Mouse (Mus musculus) liver, adult 2 months (tissue): ENCODE results near the gene Podnl1. TPM values are rescaled to one million over a fixed set of nuclear protein-coding genes. Genes with fewer than 3 reads are reported as not detected.

Experiments
- DNase-seq: peaks from one replicate; pipeline ENCODE4 v3.0.0-alpha.2; 2011; ENCODE audit warnings: low read depth, low spot score; ENCODE audit errors: extremely low read depth
- H3K27ac ChIP-seq: fragments of 200-500 bp; replicated peaks from 2 replicates; pipeline ENCODE4 v1.5.1; 2012; ENCODE audit warnings: low read depth, mild to moderate bottlenecking, control low read depth, inconsistent platforms, low read length; ENCODE audit not compliant: insufficient read depth
- H3K27me3 ChIP-seq: fragments of 200-500 bp; 2 replicates; pipeline ENCODE4 v1.6.1; 2012; ENCODE audit warnings: mild to moderate bottlenecking, moderate library complexity, low read length, inconsistent platforms; ENCODE audit not compliant: control insufficient read depth, insufficient read depth
- H3K36me3 ChIP-seq: fragments of 200-500 bp; 2 replicates; pipeline ENCODE4 v1.6.1; 2012; ENCODE audit warnings: low read length, inconsistent platforms; ENCODE audit not compliant: control insufficient read depth, insufficient read depth
- H3K4me1 ChIP-seq: fragments of 200-500 bp; 2 replicates; pipeline ENCODE4 v1.6.1; 2011; ENCODE audit warnings: low read length; ENCODE audit not compliant: control insufficient read depth, insufficient read depth
- H3K4me3 ChIP-seq: fragments of 200-500 bp; 2 replicates; pipeline ENCODE4 v1.5.1; 2011; ENCODE audit warnings: low read depth, mild to moderate bottlenecking, control low read depth, low read length, moderate library complexity; ENCODE audit not compliant: insufficient read depth
- H3K79me2 ChIP-seq: fragments of 200-500 bp; 2 replicates; pipeline ENCODE4 v1.6.1; 2012; ENCODE audit warnings: inconsistent platforms, mild to moderate bottlenecking, low read length, moderate library complexity; ENCODE audit not compliant: control insufficient read depth, insufficient read depth
- H3K9ac ChIP-seq: fragments of 200-500 bp; 2 replicates; pipeline ENCODE4 v1.6.1; 2012; ENCODE audit warnings: low read depth, mild to moderate bottlenecking, control low read depth, inconsistent platforms, low read length
- CTCF ChIP-seq: fragments of 200-500 bp; IDR thresholded peaks from 2 replicates; pipeline ENCODE4 v1.5.1; 2011; ENCODE audit warnings: low read depth, low read length, control low read depth
- POLR2A ChIP-seq: fragments of 200-500 bp; IDR thresholded peaks from 2 replicates; pipeline ENCODE4 v1.6.1; 2011; ENCODE audit warnings: low read length, control low read depth; ENCODE audit not compliant: insufficient read depth; ENCODE audit errors: extremely low read depth
- WGBS: fragments of 180-500 bp; shearing (Covaris S2); methylation state at CpG from one replicate; pipeline ENCODE4 v1.1.7; 2018; 5-methylcytosine and 5-hydroxymethylcytosine counted together
- polyA plus RNA-seq: library from polyadenylated mRNA; depleted of rRNA; stranded (reverse); fragments of >200 nt; gene quantifications from 2 replicates; pipeline ENCODE4 v1.2.3, GENCODE M21; 2012
- total RNA-seq: library from RNA; depleted of rRNA; stranded (reverse); fragments of >200 nt; gene quantifications from 2 replicates; pipeline ENCODE4 v1.2.3, GENCODE M21; 2014

The Podnl1 gene
- total and polyA plus RNA-seq, 2 experiments = 0.86 TPM; not detected in 1

DNA sequence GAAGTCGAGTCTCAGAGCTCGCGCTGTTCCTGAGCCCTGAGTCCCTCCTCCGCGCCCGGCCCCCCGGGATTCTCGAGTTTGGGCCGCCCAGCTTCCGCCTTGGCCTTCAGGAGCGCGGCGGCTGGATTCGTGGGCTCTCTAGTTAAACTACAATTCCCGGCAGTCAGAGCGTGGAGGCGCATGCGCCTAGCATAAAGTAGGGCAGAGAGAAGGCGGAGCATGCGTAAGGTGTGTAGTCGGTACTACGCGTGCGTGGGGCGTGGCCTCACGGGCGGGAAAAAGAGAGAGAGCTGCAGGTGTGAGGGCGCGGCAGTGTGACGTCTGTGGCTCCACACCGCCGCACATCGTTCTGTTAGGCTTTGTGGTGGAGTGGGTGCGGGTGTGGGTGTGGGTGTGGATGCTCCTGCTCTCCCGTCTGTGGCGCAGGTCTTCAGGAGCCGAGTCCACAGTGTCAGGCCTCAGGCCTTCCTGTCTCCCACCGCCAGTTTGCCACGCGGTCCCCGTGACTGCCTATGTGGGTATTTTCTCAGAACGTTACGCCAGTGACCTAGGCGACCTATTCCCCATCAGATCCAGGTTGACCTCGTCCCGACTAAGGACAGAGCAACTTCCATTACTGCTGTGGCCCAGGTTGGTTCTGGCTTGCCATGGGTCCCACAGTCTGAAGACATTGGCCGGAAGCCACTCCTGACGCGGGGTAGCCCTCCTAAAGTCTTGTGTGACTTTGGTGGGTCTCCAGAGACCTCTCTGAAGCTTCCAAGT lies 22.2 kb downstream of the Podnl1 start, which contains the start of the genes Cc2d1a and 4930432K21Rik:
Gene Cc2d1a, minus strand, starts transcription at position 168 of the 762 bp plus-strand sequence.
Gene 4930432K21Rik, plus strand, starts transcription at position 257 of the 762 bp plus-strand sequence.
- WGBS = 16% methylated on average over 49 of the region's 49 CpGs
- no peaks in the 10 kb centered on the region for H3K79me2 ChIP-seq
- H3K27me3 ChIP-seq = no peaks in the 10 kb centered on the region
- H3K36me3 ChIP-seq = no peaks in the 10 kb centered on the region; the same call in 1 of the 2 replicates
- peaks cover 7% of the 10 kb centered on the region for H3K4me1 ChIP-seq
- no peak within 1 kb of the TSS for H3K27ac ChIP-seq
- peak within 1 kb of the TSS; percentile 77 for H3K9ac ChIP-seq
- DNase-seq = peak; percentile 87
- peak within 1 kb of the TSS; percentile 71 for H3K4me3 ChIP-seq
- TF ChIP-seq POLR2A (0 out of 2 replicates have a peak, but pooled peaks have one; percentile 23), CTCF (no peak)

DNA sequence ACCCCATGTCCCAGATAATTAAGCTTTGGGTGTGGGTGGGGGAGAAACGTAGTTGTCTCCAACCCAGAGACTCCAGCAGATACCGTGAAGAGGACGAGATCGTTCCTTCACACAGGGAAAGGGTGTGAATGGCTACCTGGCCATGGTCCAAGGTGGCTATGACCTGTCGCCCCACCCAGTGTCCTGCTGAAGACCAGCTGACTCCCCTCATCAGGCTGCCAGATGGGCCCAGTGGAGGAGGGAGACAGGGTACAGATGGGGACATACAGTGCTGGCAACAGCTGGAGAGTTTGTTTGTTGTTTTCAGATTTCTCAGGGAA lies 22.7 kb downstream of the Podnl1 start:
- Histone ChIP-seq H3K27ac (no peak overlapping the region), H3K36me3 (no peaks in the 10 kb centered on the region), H3K79me2 (no peaks in the 10 kb centered on the region), H3K4me1 (peaks cover 7% of the 10 kb centered on the region), H3K27me3 (no peaks in the 10 kb centered on the region), H3K9ac (no peak overlapping the region), H3K4me3 (no peak overlapping the region)
- no peak for DNase-seq
- no peak for TF ChIP-seq POLR2A
- TF ChIP-seq CTCF = no peak
- WGBS = 92% methylated on average over 5 of the region's 5 CpGs

DNA sequence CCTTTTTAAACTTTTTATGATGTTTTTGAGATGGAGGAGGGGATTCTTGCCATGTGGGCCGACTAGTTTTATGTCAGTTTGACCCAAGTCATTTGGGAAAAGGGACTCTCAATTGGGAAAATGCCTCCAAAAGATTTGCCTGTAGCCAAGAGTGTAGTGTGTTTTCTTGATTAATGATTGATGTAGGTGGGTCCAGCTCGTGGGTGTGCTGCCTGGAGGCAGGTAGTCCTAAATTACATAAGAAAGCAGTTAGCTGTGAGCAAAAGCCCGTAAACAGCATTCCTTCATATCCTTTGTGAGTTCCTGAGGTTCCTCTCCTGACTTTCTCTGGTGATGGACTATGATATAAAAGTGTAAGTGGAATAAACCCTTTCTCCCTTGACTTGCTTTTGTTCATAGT lies 23.4 kb downstream of the Podnl1 start:
- Histone ChIP-seq H3K4me1 (peaks cover 7% of the 10 kb centered on the region), H3K4me3 (no peak overlapping the region), H3K27me3 (no peaks in the 10 kb centered on the region), H3K79me2 (no peaks in the 10 kb centered on the region), H3K9ac (no peak overlapping the region), H3K36me3 (no peaks in the 10 kb centered on the region), H3K27ac (no peak overlapping the region)
- DNase-seq = no peak
- TF ChIP-seq CTCF (no peak), POLR2A (no peak)
- WGBS = 27% methylated on average over 3 of the region's 3 CpGs

DNA sequence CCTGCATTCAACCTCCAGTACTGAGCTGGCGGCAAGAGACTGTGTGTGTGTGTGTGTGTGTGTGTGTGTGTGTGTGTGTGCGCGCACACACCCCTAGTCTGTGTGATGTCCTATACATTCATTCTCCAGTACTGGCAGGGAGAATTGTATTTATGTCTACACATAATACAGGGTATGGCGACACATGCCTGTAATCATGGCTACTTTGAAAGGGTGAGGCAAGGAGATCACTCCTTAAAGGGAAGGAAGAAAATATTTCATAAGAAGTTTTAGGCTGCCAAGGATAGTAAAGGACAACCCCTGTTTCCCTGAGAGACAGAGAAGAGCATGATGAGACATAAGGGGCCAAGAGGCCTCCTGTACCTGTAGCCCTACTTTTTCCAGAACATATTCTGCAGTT lies 31.8 kb downstream of the Podnl1 start:
- H3K27me3 ChIP-seq = no peaks in the 10 kb centered on the region
- DNase-seq = no peak
- H3K79me2 ChIP-seq = no peaks in the 10 kb centered on the region
- TF ChIP-seq CTCF = no peak
- no peak for TF ChIP-seq POLR2A
- H3K9ac ChIP-seq = no peak overlapping the region
- H3K4me1 ChIP-seq = no peaks in the 10 kb centered on the region
- no peak overlapping the region for H3K4me3 ChIP-seq
- WGBS = 94% methylated on average over 4 of the region's 4 CpGs
- no peak overlapping the region for H3K27ac ChIP-seq
- no peaks in the 10 kb centered on the region for H3K36me3 ChIP-seq

DNA sequence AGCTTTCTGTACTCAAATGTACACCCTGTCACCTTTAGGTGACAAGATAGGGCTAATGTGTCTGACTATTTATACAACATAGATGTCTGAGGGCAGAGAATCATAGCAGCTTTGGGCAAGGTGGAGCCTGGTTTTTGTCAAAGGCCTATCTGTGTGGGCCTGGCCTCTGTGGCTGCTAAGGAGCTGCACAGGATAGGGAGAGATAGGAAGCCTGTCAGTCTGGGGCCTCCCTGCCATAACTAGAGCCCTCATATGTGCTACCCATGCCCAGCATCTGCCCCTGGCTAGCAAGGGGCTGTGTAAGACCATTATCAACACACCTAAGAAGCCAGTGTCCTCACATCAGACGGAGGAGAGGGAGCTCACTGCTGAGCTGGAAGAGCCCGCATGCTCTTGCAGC lies 41.9 kb downstream of the Podnl1 start:
- TF ChIP-seq POLR2A (no peak), CTCF (no peak)
- H3K4me1 ChIP-seq = no peaks in the 10 kb centered on the region
- DNase-seq = no peak
- no peak overlapping the region for H3K4me3 ChIP-seq
- no peak overlapping the region for H3K9ac ChIP-seq
- no peaks in the 10 kb centered on the region for H3K36me3 ChIP-seq
- no peaks in the 10 kb centered on the region for H3K79me2 ChIP-seq
- 92% methylated on average over 2 of the region's 2 CpGs for WGBS
- no peak overlapping the region for H3K27ac ChIP-seq
- no peaks in the 10 kb centered on the region for H3K27me3 ChIP-seq

DNA sequence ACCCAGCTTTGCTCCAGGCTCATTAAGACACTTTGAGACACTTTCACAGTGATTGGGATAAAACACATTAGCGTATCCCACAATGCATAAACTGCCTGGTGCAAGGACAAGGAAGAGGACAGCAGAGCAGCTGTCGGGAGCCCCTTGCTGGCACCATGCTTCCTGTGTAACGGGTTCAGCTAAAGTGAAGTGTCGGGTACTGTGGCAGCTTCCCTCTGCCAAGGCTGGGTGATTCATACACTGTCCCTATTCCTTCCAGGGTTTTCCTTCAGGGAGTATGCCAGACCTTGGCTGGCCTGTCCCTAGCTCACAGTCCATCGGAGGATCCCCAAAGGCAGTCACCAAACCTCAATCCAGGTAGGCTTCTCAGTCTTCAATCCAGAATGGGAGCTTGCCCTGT lies 44.3 kb downstream of the Podnl1 start:
- Histone ChIP-seq H3K79me2 (no peaks in the 10 kb centered on the region), H3K36me3 (no peaks in the 10 kb centered on the region), H3K27me3 (no peaks in the 10 kb centered on the region), H3K4me3 (no peak overlapping the region), H3K9ac (no peak overlapping the region), H3K4me1 (no peaks in the 10 kb centered on the region), H3K27ac (no peak overlapping the region)
- TF ChIP-seq POLR2A = no peak
- TF ChIP-seq CTCF = no peak
- no peak for DNase-seq
- WGBS = 81% methylated on average over 5 of the region's 5 CpGs
